Mouse (Mus musculus): ENCODE results near the gene Serpina3n. TPM values are rescaled to one million over a fixed set of nuclear protein-coding genes. Genes with fewer than 3 reads are reported as not detected.
"Not testable (repeated sequence)": the region's sequence is repeated elsewhere in the genome, so short reads cannot be mapped to it uniquely, and the experiment has no call there.

The Serpina3n gene
- polyA plus RNA-seq (2014; fragmentation: Nextera tagmentation; extraction: Ambion mirVana) = not detected in 2 replicates

GRCm38 (mm10) chr12:104406454-104406885 is at the start of gene Serpina3n:
Serpina3n (plus strand) TSS chr12:104406729.
- Histone ChIP-seq H3K4me1 (ENCODE audit: control insufficient read depth, insufficient read depth, low read length) (no peaks in the 10 kb centered on the region), H3K4me2 (replicated peaks; ENCODE audit: low read depth, low read length) (no peak within 1 kb of the TSS), H3K9me3 (ENCODE audit: control insufficient read depth, low read depth, low read length) (no peaks in the 10 kb centered on the region), H3K27me3 (ENCODE audit: control insufficient read depth, insufficient read depth, low read length) (no peaks in the 10 kb centered on the region), H3K9ac (replicated peaks; ENCODE audit: low read depth, low read length) (no peak within 1 kb of the TSS), H3K36me3 (ENCODE audit: control insufficient read depth, insufficient read depth, low read length) (no peaks in the 10 kb centered on the region), H3K4me3 (ENCODE audit: low read depth, low read length) (no peak within 1 kb of the TSS), H3K27ac (ENCODE audit: low read length) (no peak within 1 kb of the TSS)
- no peak for ATAC-seq (ENCODE audit: insufficient number of reproducible peaks, insufficient read depth, low FRiP score, low read depth)
- 54% methylated on average over 4 of the region's 4 CpGs for WGBS

GRCm38 (mm10) chr12:104369986-104370385 is 36.5 kb upstream of the Serpina3n start:
- H3K9ac ChIP-seq (replicated peaks; ENCODE audit: low read depth, low read length) = no peak overlapping the region
- ATAC-seq (ENCODE audit: insufficient number of reproducible peaks, insufficient read depth, low FRiP score, low read depth) = no peak
- no peak overlapping the region for H3K4me3 ChIP-seq (ENCODE audit: low read depth, low read length)
- no peak overlapping the region for H3K4me2 ChIP-seq (replicated peaks; ENCODE audit: low read depth, low read length)
- H3K36me3 ChIP-seq (ENCODE audit: control insufficient read depth, insufficient read depth, low read length) = no peaks in the 10 kb centered on the region
- no peak overlapping the region for H3K27ac ChIP-seq (ENCODE audit: low read length)
- H3K4me1 ChIP-seq (ENCODE audit: control insufficient read depth, insufficient read depth, low read length) = no peaks in the 10 kb centered on the region
- no peaks in the 10 kb centered on the region for H3K9me3 ChIP-seq (ENCODE audit: control insufficient read depth, low read depth, low read length)
- H3K27me3 ChIP-seq (ENCODE audit: control insufficient read depth, insufficient read depth, low read length) = no peaks in the 10 kb centered on the region
- 83% methylated on average over 3 of the region's 3 CpGs for WGBS

- not testable (repeated sequence) for ATAC-seq (ENCODE audit: insufficient number of reproducible peaks, insufficient read depth, low FRiP score, low read depth); H3K27ac ChIP-seq (ENCODE audit: low read length); H3K4me3 ChIP-seq (ENCODE audit: low read depth, low read length); H3K4me2 ChIP-seq (replicated peaks; ENCODE audit: low read depth, low read length); H3K4me1 ChIP-seq (ENCODE audit: control insufficient read depth, insufficient read depth, low read length); H3K9me3 ChIP-seq (ENCODE audit: control insufficient read depth, low read depth, low read length); H3K27me3 ChIP-seq (ENCODE audit: control insufficient read depth, insufficient read depth, low read length); H3K9ac ChIP-seq (replicated peaks; ENCODE audit: low read depth, low read length); H3K36me3 ChIP-seq (ENCODE audit: control insufficient read depth, insufficient read depth, low read length)
- 66% methylated on average over 5 of the region's 5 CpGs for WGBS
Measured at GRCm38 (mm10) chr12:104377179-104377578, 29.4 kb upstream of the Serpina3n start.

- WGBS = 69% methylated on average over 2 of the region's 2 CpGs
- not testable (repeated sequence) for H3K4me3 ChIP-seq (ENCODE audit: low read depth, low read length); H3K36me3 ChIP-seq (ENCODE audit: control insufficient read depth, insufficient read depth, low read length); H3K27me3 ChIP-seq (ENCODE audit: control insufficient read depth, insufficient read depth, low read length); H3K9me3 ChIP-seq (ENCODE audit: control insufficient read depth, low read depth, low read length); H3K27ac ChIP-seq (ENCODE audit: low read length); H3K4me2 ChIP-seq (replicated peaks; ENCODE audit: low read depth, low read length); H3K9ac ChIP-seq (replicated peaks; ENCODE audit: low read depth, low read length); H3K4me1 ChIP-seq (ENCODE audit: control insufficient read depth, insufficient read depth, low read length); ATAC-seq (ENCODE audit: insufficient number of reproducible peaks, insufficient read depth, low FRiP score, low read depth)
Measured at GRCm38 (mm10) chr12:104378351-104378750, 28.2 kb upstream of the Serpina3n start.

- not testable (repeated sequence) for H3K27ac ChIP-seq (ENCODE audit: low read length); H3K4me3 ChIP-seq (ENCODE audit: low read depth, low read length); H3K4me1 ChIP-seq (ENCODE audit: control insufficient read depth, insufficient read depth, low read length); H3K36me3 ChIP-seq (ENCODE audit: control insufficient read depth, insufficient read depth, low read length); H3K27me3 ChIP-seq (ENCODE audit: control insufficient read depth, insufficient read depth, low read length); H3K9me3 ChIP-seq (ENCODE audit: control insufficient read depth, low read depth, low read length); ATAC-seq (ENCODE audit: insufficient number of reproducible peaks, insufficient read depth, low FRiP score, low read depth); H3K9ac ChIP-seq (replicated peaks; ENCODE audit: low read depth, low read length); H3K4me2 ChIP-seq (replicated peaks; ENCODE audit: low read depth, low read length)
- 51% methylated on average over 5 of the region's 5 CpGs for WGBS
Measured at GRCm38 (mm10) chr12:104378815-104379214, 27.7 kb upstream of the Serpina3n start.

GRCm38 (mm10) chr12:104379856-104380255 is 26.7 kb upstream of the Serpina3n start:
- H3K36me3 ChIP-seq (ENCODE audit: control insufficient read depth, insufficient read depth, low read length) = no peaks in the 10 kb centered on the region
- no peaks in the 10 kb centered on the region for H3K27me3 ChIP-seq (ENCODE audit: control insufficient read depth, insufficient read depth, low read length)
- WGBS = 96% methylated on average over 11 of the region's 11 CpGs
- no peak for ATAC-seq (ENCODE audit: insufficient number of reproducible peaks, insufficient read depth, low FRiP score, low read depth)
- no peak overlapping the region for H3K4me3 ChIP-seq (ENCODE audit: low read depth, low read length)
- no peak overlapping the region for H3K9ac ChIP-seq (replicated peaks; ENCODE audit: low read depth, low read length)
- no peaks in the 10 kb centered on the region for H3K9me3 ChIP-seq (ENCODE audit: control insufficient read depth, low read depth, low read length)
- H3K4me1 ChIP-seq (ENCODE audit: control insufficient read depth, insufficient read depth, low read length) = no peaks in the 10 kb centered on the region
- H3K27ac ChIP-seq (ENCODE audit: low read length) = no peak overlapping the region
- no peak overlapping the region for H3K4me2 ChIP-seq (replicated peaks; ENCODE audit: low read depth, low read length)

GRCm38 (mm10) chr12:104381071-104381604 is 25.4 kb upstream of the Serpina3n start:
- not testable (repeated sequence) for ATAC-seq (ENCODE audit: insufficient number of reproducible peaks, insufficient read depth, low FRiP score, low read depth); H3K27me3 ChIP-seq (ENCODE audit: control insufficient read depth, insufficient read depth, low read length); H3K9me3 ChIP-seq (ENCODE audit: control insufficient read depth, low read depth, low read length); H3K9ac ChIP-seq (replicated peaks; ENCODE audit: low read depth, low read length); H3K4me3 ChIP-seq (ENCODE audit: low read depth, low read length); H3K4me1 ChIP-seq (ENCODE audit: control insufficient read depth, insufficient read depth, low read length); H3K27ac ChIP-seq (ENCODE audit: low read length); H3K36me3 ChIP-seq (ENCODE audit: control insufficient read depth, insufficient read depth, low read length); H3K4me2 ChIP-seq (replicated peaks; ENCODE audit: low read depth, low read length)
- WGBS = 92% methylated on average over 8 of the region's 8 CpGs

GRCm38 (mm10) chr12:104385987-104386386 is 20.5 kb upstream of the Serpina3n start:
- H3K4me3 ChIP-seq (ENCODE audit: low read depth, low read length); ATAC-seq (ENCODE audit: insufficient number of reproducible peaks, insufficient read depth, low FRiP score, low read depth); H3K4me2 ChIP-seq (replicated peaks; ENCODE audit: low read depth, low read length); H3K4me1 ChIP-seq (ENCODE audit: control insufficient read depth, insufficient read depth, low read length); H3K9me3 ChIP-seq (ENCODE audit: control insufficient read depth, low read depth, low read length); H3K36me3 ChIP-seq (ENCODE audit: control insufficient read depth, insufficient read depth, low read length); H3K27me3 ChIP-seq (ENCODE audit: control insufficient read depth, insufficient read depth, low read length); H3K27ac ChIP-seq (ENCODE audit: low read length); H3K9ac ChIP-seq (replicated peaks; ENCODE audit: low read depth, low read length): not testable (repeated sequence)

- not testable (repeated sequence) for H3K4me2 ChIP-seq (replicated peaks; ENCODE audit: low read depth, low read length); H3K9ac ChIP-seq (replicated peaks; ENCODE audit: low read depth, low read length); ATAC-seq (ENCODE audit: insufficient number of reproducible peaks, insufficient read depth, low FRiP score, low read depth); H3K27me3 ChIP-seq (ENCODE audit: control insufficient read depth, insufficient read depth, low read length); H3K4me3 ChIP-seq (ENCODE audit: low read depth, low read length); H3K27ac ChIP-seq (ENCODE audit: low read length); H3K4me1 ChIP-seq (ENCODE audit: control insufficient read depth, insufficient read depth, low read length); H3K9me3 ChIP-seq (ENCODE audit: control insufficient read depth, low read depth, low read length); H3K36me3 ChIP-seq (ENCODE audit: control insufficient read depth, insufficient read depth, low read length)
- 71% methylated on average over 2 of the region's 2 CpGs for WGBS
Measured at GRCm38 (mm10) chr12:104386878-104387277, 19.7 kb upstream of the Serpina3n start.
